Mouse (Mus musculus): Measurements from ENCODE around the gene Siae. TPM values are rescaled to one million over a fixed set of nuclear protein-coding genes. Genes with fewer than 3 reads are reported as not detected.

The Siae gene
- total RNA-seq, 2 experiments from 2014 or later, result 15.2 to 18.6 TPM

GRCm38 (mm10) chr9:37669115-37669514 lies 113.6 kb downstream of the Siae start, which contains the start of gene Panx3:
TSS of gene Panx3 (minus strand) at chr9:37669235.
- DNase-seq (ENCODE audit: low spot score in 2 of 2), result no peak

GRCm38 (mm10) chr9:37669678-37670077 lies 114.2 kb downstream of the Siae start:
- no peak for DNase-seq (ENCODE audit: low spot score in 2 of 2)

- no peak for DNase-seq (ENCODE audit: low spot score in 2 of 2)
These were observed 114.8 kb downstream of the Siae start for GRCm38 (mm10) chr9:37670261-37670660.

- peak; percentile 56 to 64 for DNase-seq (ENCODE audit: low spot score in 2 of 2)
These were observed 119.8 kb downstream of the Siae start for GRCm38 (mm10) chr9:37675287-37675686.

- peak in 1 of 2 experiments; percentile 28 for DNase-seq (ENCODE audit: low spot score in 2 of 2)
These were observed 125.6 kb downstream of the Siae start for GRCm38 (mm10) chr9:37681123-37681522.

- DNase-seq (ENCODE audit: low spot score in 2 of 2), result no peak
These were observed 131.9 kb downstream of the Siae start for GRCm38 (mm10) chr9:37687288-37687940.

- DNase-seq (ENCODE audit: low spot score in 2 of 2), result no peak
These were observed 132.4 kb downstream of the Siae start for GRCm38 (mm10) chr9:37687941-37688303.

GRCm38 (mm10) chr9:37689970-37690686 lies 134.6 kb downstream of the Siae start:
- peak in 1 of 2 experiments; percentile 32 for DNase-seq (ENCODE audit: low spot score in 2 of 2)

Other genes with a start within 250 kb of the Siae start
- 1 to 10 TPM; 2.0 to 2.2 TPM for gene Ccdc15, start 207.3 kb upstream of the Siae start, total RNA-seq (2021)
- 10 to 100 TPM; 45.4 to 47.9 TPM for gene Hepacam, start 188.3 kb upstream of the Siae start, total RNA-seq (2021)
- 1 to 10 TPM; 4.9 to 7.2 TPM for gene Robo4, start 153.8 kb upstream of the Siae start, total RNA-seq (2021)
- 10 to 100 TPM; 12.7 to 21.8 TPM for gene Robo3, start 122.5 kb upstream of the Siae start, total RNA-seq (2021)
- gene Msantd2, start 66.4 kb upstream of the Siae start, total RNA-seq (2021), result 10 to 100 TPM; 14.0 to 23.0 TPM
- gene Esam, start 27.6 kb upstream of the Siae start, total RNA-seq (2021), result 10 to 100 TPM; 19.7 to 21.4 TPM
- 1 to 10 TPM; 3.9 to 5.0 TPM for gene Vsig2, start 16.4 kb upstream of the Siae start, total RNA-seq (2021)
- 1,000 to 10,000 TPM; 1,653 to 1,729 TPM for gene Nrgn, start 2.8 kb upstream of the Siae start, total RNA-seq (2021)
- 1 to 10 TPM; 1.7 to 1.8 TPM for gene Spa17, start 58.0 kb downstream of the Siae start, total RNA-seq (2021)
- gene Tbrg1, start 101.6 kb downstream of the Siae start, total RNA-seq (2021), result 10 to 100 TPM; 47.5 to 58.0 TPM
- not detected for gene Panx3, start 113.5 kb downstream of the Siae start, total RNA-seq (2021)
- gene Olfr160, start 160.6 kb downstream of the Siae start, total RNA-seq (2021), result not detected
- gene Olfr874, start 189.4 kb downstream of the Siae start, total RNA-seq (2021), result not detected
- not detected for gene Olfr875, start 216.2 kb downstream of the Siae start, total RNA-seq (2021)
- not detected for gene Olfr876, start 247.3 kb downstream of the Siae start, total RNA-seq (2021)